Mouse (Mus musculus) monocyte, adult 5-6 weeks (primary cell): ENCODE measurements around the gene Akr1b10. TPM values are rescaled to one million over a fixed set of nuclear protein-coding genes. Genes with fewer than 3 reads are reported as not detected.
"Not testable (repeated sequence)": the region's sequence is repeated elsewhere in the genome, so short reads cannot be mapped to it uniquely, and the experiment has no call there.

ENCODE experiments used
- ATAC-seq: fragments of 153-309, 156-312 bp; replicated peaks from 2 replicates; pipeline ENCODE4 v1.8.0; 2017; ENCODE audit warnings: mild to moderate bottlenecking; ENCODE audit not compliant: low TSS enrichment, insufficient number of reproducible peaks, severe bottlenecking, poor library complexity, low FRiP score
- total RNA-seq: library from RNA; stranded (forward); fragments of 200-1000, 200-491, 200-594 nt; gene quantifications from 3 replicates; pipeline ENCODE4 v1.2.3, GENCODE M21; 2017

Gene Akr1b10
- total RNA-seq, 1 experiment from 2014 or later = 25.3 TPM

DNA sequence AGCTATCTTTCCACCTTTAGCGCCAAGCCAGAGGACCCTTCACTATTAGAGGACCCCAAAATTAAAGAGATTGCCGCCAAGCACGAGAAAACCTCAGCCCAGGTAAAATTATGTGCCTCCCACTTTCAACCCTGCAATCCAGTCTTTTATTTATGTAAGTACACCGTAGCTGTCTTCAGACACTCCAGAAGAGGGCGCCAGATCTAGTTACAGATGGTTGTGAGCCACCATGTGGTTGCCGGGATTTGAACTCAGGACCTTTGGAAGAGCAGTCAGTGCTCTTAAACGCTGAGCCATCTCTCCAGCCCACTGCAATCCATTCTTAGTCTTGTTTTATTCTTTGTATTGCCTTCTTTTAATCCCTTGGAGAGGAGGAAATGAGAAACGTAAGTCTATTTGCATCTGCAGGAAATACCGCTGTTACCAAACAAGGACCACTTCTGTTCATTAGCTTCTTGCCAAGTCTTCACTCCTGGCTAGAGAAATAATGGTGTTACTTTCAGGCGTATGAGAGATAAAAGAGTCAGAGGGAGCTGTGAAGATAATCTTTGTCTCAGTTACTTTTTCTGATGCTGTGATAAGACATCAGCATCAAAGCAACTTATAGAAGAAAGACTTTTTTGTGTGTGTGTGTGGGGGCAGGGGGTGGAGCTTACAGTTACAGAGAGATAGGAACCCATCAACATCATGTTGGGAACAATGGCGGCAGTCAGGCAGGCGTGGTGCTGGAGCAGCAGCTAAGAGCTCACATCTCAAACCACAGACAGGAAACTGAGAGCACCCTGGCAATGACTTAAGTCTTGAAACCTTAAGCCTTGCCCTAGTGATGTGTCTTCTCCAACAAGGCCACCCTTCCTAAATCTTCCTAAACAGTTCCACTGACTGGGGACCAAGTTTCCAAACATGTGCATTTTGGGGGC is 19.5 kb upstream of the Akr1b10 start:
- ATAC-seq = no peak

DNA sequence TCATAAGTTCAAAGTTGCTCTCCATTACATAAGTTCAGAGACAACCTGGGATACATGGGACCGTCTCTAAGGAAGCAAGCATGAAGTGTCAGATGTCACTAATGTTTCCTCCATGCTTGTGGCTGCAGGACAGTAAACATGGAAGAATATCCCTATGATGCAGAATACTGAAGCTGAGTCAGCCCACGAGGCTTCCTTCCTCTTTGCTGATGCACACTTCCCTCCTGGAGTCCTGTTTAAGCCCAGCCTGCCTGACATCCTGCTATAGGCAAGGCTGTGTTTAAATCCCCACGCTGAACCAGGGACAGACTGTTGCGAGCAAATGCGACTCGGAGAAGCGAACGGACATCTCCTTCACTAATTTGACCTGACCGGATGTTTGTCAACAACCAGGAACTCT is 16.0 kb upstream of the Akr1b10 start:
- no peak for ATAC-seq

DNA sequence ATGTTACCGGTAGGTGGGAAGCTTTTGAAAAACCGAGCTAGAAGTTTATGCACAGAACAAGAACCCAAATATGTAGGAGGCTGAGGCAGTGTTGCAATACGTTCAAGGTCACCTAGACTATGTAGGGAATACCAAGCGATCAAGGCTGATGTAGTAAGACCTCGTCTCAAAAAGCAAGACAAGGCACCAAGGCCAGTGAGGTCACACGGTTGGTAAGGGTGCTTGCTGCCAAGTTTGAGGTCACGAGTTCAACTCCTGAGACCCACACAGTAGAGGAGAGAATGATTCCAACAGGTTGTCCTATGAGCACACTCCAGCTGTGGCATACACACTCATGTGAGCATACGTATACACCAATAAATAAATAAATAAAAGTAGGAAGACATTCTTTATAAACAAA is 13.9 kb upstream of the Akr1b10 start:
- ATAC-seq = no peak

- ATAC-seq = peak; percentile 96
Observed at GRCm38 (mm10) chr6:34371700-34372351, 12.2 kb upstream of the Akr1b10 start.

GRCm38 (mm10) chr6:34373841-34374240 is 10.2 kb upstream of the Akr1b10 start:
- ATAC-seq = no peak

- ATAC-seq = not testable (repeated sequence)
Observed at GRCm38 (mm10) chr6:34375888-34376287, 8.1 kb upstream of the Akr1b10 start.

DNA sequence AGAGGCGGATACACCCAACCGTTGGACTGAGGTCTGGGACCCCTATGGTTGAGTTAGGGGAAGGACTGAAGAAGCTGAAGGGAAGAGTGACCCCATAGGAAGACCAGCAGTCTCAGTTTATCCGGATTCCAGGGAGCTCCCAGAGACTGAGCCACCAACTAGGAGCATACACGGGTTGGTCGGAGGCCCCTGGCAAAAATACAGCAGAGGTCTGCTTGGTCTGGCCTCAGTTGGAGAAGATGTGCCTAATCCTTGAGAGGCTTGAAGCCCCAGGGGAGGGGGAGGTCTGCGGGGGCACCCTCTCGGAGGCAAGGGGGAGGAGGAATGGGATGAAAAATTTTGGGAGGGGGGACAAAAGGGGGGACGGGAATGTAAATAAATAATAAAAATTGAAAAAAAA is 617 bp upstream of the Akr1b10 start:
- ATAC-seq = no peak

- no peak for ATAC-seq
Observed at GRCm38 (mm10) chr6:34384701-34385370, 818 bp downstream of the Akr1b10 start.

DNA sequence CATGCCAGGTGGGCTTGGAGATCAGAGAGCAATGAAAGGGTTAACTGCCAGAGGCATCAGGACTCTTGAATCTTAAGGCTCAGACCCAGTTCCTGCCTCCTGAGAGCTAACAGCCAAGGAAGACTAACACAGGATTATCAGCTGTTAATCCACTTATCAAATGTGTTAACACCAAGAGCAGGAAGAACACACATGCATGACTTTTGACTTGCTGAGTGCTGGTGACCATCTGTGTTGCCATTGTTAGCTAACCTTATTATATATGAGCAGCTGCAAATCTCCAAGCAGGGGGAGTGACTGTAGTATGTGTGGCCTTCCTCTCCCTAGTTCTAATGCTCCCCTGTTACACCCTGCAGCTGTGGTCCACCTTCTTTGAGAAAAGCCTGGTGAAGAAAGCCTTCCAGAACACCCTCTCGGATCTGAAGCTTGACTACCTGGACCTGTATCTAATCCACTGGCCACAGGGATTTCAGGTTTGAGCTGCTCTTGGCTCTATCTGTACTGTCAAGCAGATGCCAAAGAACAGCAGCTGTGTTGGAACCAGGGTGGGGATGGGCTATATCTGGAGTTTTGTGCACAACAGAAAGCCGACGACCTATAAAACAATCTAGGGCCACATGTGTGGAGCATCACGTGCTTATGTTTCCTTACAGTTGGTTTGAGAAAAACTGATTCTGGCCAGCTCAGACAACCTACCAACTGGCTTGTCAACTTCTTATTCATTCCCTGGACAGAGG is 4.6 kb downstream of the Akr1b10 start:
- ATAC-seq = no peak

GRCm38 (mm10) chr6:34395897-34396296 is 11.9 kb downstream of the Akr1b10 start:
- ATAC-seq = no peak

GRCm38 (mm10) chr6:34398431-34398830 is 14.4 kb downstream of the Akr1b10 start:
- no peak for ATAC-seq

DNA sequence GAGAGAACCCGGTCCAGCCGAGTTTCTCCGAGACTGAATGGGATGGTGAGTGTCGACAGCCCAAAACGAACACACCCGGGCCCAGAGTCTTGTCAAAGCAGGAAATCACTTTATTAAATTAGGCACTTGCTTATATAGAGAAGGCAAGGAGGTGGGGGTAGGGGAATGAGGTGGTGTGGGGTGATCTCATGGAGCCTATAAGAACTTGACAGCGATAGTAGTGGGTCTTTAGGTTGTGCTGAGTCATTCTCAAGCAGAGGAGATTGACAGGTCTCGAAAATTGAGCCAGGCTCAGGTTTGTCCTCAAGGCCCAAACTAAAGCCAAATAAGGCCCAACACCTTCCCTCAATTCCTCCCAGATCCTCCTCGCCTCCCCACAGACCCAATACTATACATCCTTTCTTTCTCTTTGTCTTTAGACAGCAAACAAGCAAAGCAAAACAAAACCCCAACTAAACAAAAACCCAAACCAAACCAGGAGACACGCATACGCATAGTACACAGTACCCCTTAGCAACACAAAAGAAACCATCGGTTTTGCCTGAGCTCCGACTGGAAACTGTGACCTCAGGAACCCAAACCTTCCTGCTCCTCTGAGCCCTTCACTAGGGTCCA is 15.7 kb downstream of the Akr1b10 start:
- ATAC-seq = no peak

GRCm38 (mm10) chr6:34400696-34401095 is 16.7 kb downstream of the Akr1b10 start:
- no peak for ATAC-seq

DNA sequence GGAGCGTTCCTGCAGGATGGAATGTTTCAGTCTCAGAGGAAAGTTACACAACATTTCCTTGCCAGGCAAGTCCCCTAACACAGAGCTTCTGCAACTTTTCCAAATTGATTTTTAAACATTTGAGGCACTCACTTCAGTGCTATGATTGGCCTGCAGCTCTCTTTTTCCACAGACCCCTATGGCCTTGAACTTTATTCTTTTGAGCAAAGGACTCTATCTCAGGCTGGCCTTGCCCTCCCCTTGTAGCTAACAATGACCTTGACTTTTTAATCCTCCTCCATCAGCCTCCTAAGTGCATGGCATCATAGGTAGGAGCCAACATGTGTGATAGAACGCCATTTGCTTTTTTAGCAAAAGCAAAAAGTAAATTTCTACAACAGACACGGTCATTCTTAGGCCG is 22.7 kb downstream of the Akr1b10 start:
- ATAC-seq = no peak

DNA sequence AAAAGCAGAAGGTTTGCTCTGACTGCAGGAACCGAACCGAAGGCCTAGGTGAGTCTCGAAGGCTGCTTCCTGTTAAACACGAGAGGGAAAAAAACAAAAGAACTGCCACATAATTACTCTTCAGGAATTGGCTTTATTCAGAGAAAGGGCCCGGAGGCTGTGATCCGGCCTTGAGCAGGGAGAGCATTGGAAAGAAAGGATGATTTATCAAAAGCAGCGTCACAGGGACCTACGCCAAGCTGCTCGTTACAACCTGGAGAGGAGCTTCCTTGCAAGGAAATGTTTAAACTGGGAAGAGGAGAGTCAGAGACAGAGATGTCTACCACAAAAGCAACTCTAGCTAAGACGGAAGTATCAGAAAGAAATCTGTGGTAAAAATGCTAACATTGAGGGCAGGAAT is 23.4 kb downstream of the Akr1b10 start:
- no peak for ATAC-seq

- ATAC-seq = no peak
Observed at GRCm38 (mm10) chr6:34412023-34412422, 28.0 kb downstream of the Akr1b10 start, which contains the start of gene Akr1b7. Akr1b7 (plus strand) TSS chr6:34412334.

- no peak for ATAC-seq
Observed at GRCm38 (mm10) chr6:34412688-34413087, 28.7 kb downstream of the Akr1b10 start.

DNA sequence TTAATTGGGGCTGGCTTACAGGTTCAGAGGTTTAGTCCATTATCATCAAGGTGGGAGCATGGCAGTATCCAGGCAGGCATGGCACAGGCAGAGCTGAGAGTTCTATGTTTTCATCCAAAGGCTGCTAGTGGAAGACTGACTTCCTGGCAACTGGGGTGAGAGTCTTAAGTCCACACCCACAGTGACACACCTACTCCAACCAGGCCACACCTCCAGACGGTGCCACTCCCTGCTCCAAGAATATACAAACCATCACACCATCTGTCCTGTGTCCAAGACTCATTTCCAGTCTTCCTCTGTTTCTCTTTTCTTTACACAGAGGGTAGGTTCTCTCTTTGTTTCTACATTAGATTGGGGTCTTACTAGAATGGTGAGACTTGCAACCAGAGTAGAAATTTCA is 29.4 kb downstream of the Akr1b10 start:
- ATAC-seq = not testable (repeated sequence)
